Mouse (Mus musculus): ENCODE measurements around the gene Fgfr1op.
"Not testable (repeated sequence)": the region's sequence is repeated elsewhere in the genome, so short reads cannot be mapped to it uniquely, and the experiment has no call there.

Gene Fgfr1op

DNA sequence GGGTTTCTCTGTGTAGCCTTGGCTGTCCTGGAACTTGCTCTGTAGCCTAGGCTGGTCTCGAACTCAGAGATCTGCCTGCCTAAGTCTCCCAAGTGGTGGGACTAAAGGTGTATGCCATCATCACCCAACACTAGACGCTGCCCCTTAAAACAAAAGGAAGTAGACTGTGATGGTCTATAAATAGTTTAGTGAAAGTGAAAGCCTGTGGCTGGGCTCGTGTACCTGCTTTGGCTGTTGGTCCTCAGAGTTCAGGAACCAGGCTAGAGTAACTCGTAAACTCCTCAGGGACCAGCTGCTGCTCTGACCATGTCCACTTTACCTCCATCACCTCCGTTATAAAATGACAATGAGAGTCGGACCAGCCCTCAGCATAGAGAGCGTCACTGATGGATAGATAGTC lies 5.0 kb downstream of the Fgfr1op start:
- no peak for DNase-seq (ENCODE audit: low spot score)

DNA sequence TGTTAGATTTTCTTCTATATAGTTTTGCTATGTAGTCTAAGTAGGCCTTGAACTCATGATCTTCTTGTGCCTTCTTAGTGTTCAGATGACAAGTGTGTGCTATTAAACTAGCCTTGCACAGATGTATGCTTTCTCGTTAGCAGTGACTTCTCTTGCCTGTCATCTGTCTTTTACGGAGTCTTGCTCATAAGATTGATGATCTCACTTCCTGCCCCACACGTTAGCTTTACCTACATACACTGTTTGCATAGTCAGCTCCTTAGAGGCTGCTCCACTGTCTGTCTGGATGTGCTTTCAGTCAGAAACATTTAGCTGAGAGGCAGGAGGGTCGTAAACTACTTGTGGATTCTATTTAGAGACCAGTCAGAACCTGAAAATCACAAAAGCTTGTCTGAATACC lies 5.8 kb downstream of the Fgfr1op start:
- DNase-seq (ENCODE audit: low spot score) = no peak

- DNase-seq (ENCODE audit: low spot score) = no peak
Measured at GRCm38 (mm10) chr17:8177090-8177489, 11.8 kb downstream of the Fgfr1op start.

GRCm38 (mm10) chr17:8183815-8184214 lies 18.5 kb downstream of the Fgfr1op start:
- DNase-seq (ENCODE audit: low spot score) = no peak

DNA sequence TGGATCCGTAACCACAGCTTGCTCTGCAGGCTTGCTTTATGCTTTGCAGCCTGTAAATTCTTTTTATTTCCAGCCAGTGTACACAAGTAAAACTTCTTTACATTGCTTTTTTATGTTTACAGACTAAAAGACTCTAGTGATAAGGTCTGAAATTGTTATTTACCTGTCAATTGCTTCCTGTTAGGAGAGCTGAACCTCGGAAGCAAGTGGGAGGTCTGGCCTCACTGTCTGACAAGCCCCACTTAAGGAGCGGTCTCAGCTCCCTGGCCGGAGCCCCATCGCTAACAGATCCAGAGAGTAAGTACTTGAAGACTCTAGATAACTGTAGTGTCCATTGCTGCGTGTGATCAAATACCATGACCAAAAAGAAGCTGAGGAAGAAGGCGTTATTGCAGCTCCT lies 18.9 kb downstream of the Fgfr1op start:
- DNase-seq (ENCODE audit: low spot score) = no peak

GRCm38 (mm10) chr17:8193678-8194077 lies 28.4 kb downstream of the Fgfr1op start:
- DNase-seq (ENCODE audit: low spot score) = no peak

DNA sequence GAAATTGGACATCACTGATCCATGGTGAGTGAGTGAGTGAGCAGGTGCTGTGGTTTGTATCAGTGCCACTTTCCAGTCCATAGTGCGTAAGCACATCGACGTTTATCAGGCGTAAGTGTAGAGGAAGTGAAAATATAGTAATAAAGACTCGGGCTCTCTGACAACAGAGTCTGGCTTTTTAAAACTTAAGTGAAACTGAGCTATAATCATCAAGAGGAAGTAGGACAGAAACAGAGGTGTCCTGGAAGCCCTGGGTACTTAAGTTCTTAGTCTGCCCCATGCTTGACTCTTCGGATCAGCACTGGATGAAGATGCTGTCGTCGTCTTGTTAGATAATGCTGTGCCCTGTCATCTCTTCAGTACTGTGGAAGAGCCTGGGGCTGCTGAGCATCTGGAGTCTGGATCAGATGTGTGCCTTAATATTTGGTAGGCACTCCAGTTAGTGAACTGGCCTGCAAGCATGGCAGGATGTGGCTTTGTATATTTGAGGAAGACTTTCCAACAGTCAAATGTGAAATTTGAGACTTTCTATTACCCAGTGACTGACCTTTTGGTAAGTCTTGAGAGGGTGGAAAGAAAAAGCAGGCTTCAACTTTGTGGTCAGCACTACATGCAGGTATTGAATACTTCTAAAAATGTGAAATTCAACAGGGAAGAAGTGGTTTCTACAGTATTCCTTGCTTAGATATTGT lies 30.5 kb downstream of the Fgfr1op start:
- DNase-seq (ENCODE audit: low spot score) = no peak

- no peak for DNase-seq (ENCODE audit: low spot score)
Measured at GRCm38 (mm10) chr17:8197652-8198051, 32.4 kb downstream of the Fgfr1op start.

- no peak for DNase-seq (ENCODE audit: low spot score)
Measured at GRCm38 (mm10) chr17:8199067-8199935, 34.0 kb downstream of the Fgfr1op start.

DNA sequence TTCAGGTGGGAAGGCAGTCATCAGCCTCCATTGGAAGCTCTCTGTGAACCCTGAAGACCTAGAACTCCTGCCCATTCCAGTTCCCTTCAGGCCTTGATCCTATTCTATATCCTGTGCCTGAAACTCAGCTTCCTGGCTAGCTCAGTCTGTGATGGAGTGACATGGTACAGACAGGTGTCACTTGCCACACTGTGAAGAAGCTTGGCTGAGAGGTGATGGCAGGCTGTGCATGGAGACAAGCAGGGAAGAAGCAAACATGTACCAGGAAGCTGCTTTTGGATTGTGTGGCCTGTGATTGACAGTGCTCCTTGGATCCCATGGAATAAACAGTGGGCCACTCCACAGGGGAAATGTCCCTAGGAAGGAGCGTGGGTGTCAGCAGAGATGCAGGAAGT lies 34.6 kb downstream of the Fgfr1op start:
- DNase-seq (ENCODE audit: low spot score) = no peak

DNA sequence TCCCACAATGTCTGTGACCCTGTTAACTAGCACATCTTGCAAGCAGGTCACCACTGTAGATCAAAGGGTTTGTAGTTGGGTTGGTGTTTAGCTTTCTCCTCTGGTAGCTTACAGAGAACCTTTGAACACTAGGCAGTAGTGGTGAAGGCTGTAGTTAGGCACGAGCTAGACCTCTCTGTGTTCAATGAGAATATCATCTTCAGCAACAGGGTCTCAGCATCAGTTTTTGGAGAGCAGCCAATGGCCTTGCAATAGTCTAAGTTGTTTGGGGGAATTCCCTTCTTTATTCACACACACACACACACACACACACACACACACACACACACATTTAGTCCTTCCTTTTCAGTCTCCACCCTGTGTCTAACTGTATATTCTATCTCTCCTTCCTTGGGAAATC lies 38.2 kb downstream of the Fgfr1op start:
- DNase-seq (ENCODE audit: low spot score) = no peak

GRCm38 (mm10) chr17:8205221-8205631 lies 39.9 kb downstream of the Fgfr1op start:
- not testable (repeated sequence) for DNase-seq (ENCODE audit: low spot score)

DNA sequence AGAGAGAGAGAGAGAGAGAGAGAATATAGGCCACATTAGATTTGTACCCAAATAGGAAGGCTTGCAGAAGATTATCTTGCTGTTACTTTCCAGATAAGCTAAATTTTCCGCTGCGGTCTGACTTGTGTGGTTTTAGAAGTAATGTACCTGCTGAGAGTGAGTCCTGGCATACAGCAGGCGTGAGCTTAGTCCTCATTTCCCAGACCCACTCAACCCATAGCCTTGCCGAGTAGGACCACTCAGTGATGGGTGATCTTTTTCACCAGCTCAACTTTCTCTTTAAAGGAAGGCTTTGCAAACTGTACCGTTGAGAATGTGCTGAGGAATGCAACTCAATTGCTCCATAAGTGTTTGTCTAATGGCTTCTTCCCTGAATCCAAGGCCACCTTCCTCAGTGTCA lies 41.4 kb downstream of the Fgfr1op start:
- DNase-seq (ENCODE audit: low spot score) = no peak

DNA sequence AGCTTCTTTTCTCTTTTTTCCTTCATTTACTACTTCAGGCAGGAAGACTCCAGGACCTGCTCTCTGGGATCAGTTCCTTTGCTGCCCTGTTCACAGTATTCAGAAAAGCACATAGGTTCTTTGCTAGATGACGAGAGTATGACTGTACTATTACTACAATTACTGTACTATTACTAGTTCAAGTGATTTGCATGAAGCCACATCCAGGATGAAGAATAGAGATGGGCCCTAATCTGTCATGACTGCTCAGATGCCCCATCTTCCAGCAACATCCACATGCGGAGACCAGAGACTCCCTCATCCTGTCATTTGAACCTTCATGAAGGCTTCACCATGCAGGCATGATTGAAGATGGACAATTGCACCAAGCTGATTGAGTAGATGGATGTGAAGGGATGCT lies 44.4 kb downstream of the Fgfr1op start:
- DNase-seq (ENCODE audit: low spot score) = no peak

- DNase-seq (ENCODE audit: low spot score) = no peak
Measured at GRCm38 (mm10) chr17:8210170-8210569, 44.9 kb downstream of the Fgfr1op start.

GRCm38 (mm10) chr17:8210675-8211074 lies 45.4 kb downstream of the Fgfr1op start:
- DNase-seq (ENCODE audit: low spot score) = no peak

- no peak for DNase-seq (ENCODE audit: low spot score)
Measured at GRCm38 (mm10) chr17:8211399-8211798, 46.1 kb downstream of the Fgfr1op start.

GRCm38 (mm10) chr17:8214369-8214768 lies 49.1 kb downstream of the Fgfr1op start:
- no peak for DNase-seq (ENCODE audit: low spot score)

DNA sequence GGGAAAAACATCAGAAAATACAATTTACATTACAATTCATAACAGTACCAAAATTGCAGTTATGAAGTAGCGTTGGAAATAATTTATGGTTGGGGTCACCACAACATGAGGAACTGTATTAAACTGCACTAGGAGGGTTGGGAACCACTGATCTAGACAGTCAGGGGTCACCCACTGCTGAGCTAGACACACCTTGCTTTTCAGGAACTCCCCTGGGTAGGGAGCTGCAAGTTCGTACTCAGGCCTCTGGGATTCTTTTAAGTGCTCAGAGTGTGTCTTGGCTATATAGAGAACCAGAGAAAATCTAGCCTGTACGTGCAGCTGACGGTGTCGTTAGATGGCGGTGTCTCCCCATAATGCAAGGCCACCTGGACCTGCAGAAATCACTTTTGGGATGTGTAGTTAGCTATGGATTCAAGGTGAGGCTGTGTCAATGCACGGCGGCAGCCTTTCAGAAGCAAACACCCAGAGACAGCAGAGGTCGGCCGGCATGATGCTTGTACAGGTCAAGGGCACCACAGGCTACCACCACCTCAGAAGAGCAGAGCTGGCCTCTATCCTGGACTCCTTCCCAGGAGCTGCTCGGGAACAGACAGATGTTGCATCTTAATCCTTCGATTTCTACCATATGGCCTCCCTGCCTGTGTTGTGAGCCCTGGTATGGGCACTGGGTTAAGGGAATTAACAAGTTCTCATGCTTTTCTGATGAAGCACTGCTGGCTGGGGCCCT lies 49.9 kb downstream of the Fgfr1op start:
- DNase-seq (ENCODE audit: low spot score) = no peak

DNA sequence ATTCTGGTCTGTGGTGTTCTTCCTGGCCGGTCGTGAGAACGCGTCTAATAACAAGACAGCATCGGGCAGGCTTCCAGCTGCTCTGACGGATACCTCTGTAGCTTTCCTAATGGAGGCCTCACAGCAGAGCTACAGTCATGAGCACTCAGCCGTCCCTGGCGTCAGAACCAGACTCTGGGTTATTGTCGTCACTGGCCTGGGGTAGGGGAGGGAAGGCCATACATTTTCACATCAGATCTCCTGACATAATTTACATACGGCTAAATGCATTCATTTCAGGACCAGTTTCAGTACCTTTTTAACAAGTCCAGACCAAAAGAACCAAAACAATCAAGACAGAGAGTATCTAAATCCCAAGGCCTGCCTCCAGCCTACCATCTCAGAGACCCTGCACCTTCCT lies 57.9 kb downstream of the Fgfr1op start:
- DNase-seq (ENCODE audit: low spot score) = no peak

GRCm38 (mm10) chr17:8224072-8224471 lies 58.8 kb downstream of the Fgfr1op start:
- no peak for DNase-seq (ENCODE audit: low spot score)

DNA sequence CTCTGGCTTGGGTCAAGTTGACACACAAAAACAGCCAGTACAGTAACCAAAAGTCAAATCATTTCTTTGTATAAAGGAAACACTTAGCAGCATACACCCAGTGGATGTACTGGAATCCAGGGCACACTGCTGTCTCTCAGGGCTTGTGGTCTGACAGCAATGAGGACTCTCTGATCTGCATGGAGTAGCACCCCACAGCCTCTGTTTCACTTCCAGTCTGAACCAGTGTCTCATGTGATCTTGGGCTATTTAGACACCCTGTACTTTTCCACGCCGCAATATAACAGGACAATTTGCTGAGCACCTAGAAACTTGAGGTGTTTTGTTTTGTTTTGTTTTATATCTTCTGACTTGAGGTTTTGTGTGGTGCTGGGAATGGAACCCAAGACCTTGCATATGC lies 59.9 kb downstream of the Fgfr1op start:
- no peak for DNase-seq (ENCODE audit: low spot score)

- DNase-seq (ENCODE audit: low spot score) = no peak
Measured at GRCm38 (mm10) chr17:8225746-8226145, 60.4 kb downstream of the Fgfr1op start.

Measured in urinary bladder, postnatal 10 days (tissue).